Mouse (Mus musculus) inflammation-experienced regulatory T-cells, adult 6 months (primary cell): ENCODE data around the gene Otop1. TPM values are rescaled to one million over a fixed set of nuclear protein-coding genes. Genes with fewer than 3 reads are reported as not detected.

Experiments
- ATAC-seq: one replicate; pipeline ENCODE4 v1.8.0; 2017
- polyA plus RNA-seq, 3 experiments: library from polyadenylated mRNA; unstranded; fragments of 100-300 nt; shearing (Covaris generic); gene quantifications; one replicate each; pipeline ENCODE4 v1.2.1; 2017

The Otop1 gene
- not detected for polyA plus RNA-seq

DNA sequence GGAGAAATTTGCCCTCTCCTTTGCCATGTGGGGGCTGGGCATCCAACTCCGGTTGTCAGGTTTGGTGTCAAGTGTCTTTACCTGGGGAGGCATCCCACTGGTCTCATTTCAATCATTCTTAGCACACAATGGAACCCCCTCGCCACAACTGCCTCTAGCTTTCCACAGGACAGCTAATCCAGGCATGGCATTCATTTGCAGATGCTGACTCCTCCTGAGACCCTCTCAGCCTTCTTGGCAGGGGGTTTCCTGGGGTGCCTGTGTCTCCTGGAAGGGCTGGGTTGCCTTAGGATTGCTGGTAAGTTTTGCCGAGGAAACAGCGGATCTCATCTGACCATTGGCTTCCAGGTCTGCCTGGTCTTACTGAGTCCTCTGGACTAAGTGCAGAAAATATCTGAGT lies at the start of gene Otop1:
Otop1 (plus strand) TSS at position 202 of the 400 bp plus-strand sequence.
- ATAC-seq, result no peak

DNA sequence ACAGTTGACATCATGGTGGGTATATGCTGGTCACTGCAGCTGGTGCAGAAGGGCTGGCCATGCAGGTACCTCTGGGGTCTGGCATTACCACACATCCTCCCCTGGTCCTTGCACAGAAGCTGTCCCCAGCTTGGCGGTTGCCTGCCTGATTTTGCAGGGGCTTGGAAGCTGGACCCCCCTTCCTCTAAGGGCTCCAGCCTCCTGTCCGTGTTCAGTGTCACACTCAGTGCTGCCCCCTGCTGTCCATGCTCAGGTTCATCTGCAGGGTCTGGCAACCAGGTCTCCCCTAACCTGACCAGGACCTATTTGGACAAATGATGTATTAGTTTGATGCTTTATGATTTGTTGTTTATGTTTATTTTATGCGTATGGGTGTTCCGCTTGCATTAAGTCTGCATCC lies 40.4 kb upstream of the Otop1 start:
- ATAC-seq, result no peak

DNA sequence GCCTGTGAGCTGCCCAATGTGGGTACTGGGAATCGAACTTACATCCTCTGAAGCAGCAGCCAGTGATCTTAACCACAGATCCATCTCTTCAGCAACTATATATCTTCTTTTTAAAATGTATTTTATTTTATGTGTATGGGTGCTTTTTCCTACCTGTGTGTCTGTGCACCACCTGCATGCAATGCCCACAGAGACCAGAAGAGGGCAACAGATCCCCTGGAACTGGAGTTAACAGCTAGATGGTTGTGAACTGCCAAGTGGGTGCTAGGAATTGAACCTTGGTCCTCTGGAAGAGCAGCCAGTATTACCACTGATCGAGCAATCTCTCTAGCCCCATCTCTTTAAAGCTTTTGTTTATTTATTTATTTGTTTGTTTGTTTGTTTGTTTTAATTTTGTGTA lies 39.1 kb upstream of the Otop1 start:
- ATAC-seq, result no peak

DNA sequence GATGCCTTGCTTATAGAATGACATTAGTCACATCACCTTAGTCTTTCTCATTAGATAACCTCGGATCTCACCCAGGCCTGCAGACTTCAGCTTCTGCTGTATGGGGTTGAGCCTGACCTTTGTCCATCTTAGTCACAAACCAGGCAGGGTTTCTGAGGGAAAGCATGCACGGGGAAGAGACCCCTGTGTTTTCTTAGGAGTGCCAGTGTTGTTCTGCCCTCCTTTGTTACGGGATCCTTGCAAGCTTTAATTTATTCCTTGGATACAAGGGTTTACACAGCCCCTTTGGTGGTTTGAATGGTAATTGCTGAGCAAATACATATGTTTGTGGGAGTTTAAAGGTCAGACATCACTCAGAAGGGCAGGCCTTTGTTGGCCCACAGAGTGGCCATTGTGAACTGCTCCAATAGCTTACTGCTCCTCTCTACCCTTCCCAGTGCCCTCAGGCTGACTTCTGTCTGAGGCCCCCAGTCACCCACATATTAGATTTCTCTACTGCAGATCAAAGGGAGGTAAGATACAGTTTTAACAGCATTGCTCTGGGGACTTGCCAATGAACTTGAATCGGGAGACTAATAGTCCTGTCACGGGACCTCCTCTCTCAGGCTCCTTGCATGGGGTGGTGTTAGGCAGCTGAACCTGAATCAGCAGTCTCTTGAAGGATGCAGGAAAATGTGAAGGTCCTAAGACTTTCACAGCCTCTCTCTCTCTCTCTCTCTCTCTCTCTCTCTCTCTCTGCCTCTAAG lies 34.9 kb upstream of the Otop1 start:
- no peak for ATAC-seq

DNA sequence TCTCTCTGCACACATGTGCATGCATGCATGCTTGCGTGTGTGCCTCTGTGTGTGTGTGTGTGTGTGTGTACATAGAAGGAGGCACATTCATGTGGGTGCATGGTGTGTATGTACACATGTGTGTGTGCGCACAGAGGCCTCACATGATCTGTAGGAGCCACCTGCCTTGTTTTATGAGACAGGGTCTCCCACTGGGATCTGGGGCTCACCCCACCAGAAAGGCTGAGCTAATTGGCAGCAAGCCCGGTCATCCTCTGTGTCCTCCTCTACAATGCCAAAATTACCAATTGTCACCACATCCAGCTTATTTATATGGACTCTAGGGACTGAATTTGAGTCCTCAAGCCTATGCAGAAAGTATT lies 34.3 kb upstream of the Otop1 start:
- no peak for ATAC-seq

DNA sequence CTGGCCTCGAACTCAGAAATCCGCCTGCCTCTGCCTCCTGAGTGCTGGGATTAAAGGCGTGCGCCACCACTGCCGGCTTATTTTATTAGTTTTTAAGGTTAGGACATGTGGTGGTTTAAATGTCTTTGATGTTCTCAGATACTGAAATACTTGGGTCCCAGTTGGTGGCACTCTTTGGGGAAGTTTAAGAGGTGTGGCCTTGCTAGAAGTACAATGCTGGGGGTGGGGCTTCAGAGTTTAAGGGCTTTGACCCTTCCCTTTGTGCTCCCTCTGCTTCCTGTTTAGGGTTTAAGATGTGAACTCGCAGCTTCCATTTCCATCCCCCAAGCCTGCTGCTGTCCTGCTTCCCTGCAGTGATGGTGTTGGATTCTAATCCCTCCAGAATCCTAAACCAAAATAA lies 33.8 kb upstream of the Otop1 start:
- no peak for ATAC-seq

DNA sequence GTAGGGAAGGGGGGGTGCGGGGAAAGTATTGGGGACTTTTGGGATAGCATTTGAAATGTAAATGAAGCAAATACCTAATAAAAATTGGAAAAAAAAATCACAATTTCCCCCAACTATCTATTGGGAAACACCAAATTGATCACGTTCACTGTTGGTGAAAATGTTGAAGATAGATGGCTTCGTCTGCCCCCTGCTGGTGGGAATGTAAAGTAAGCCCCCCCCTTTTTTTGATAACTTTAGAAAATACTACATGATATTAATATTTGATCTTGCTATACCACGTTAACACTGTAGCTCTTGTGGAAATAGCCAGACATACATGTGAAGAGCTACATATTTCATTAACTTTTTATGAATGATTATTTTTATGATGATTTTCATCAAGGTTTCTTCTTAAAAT lies 20.6 kb upstream of the Otop1 start:
- ATAC-seq, result no peak

DNA sequence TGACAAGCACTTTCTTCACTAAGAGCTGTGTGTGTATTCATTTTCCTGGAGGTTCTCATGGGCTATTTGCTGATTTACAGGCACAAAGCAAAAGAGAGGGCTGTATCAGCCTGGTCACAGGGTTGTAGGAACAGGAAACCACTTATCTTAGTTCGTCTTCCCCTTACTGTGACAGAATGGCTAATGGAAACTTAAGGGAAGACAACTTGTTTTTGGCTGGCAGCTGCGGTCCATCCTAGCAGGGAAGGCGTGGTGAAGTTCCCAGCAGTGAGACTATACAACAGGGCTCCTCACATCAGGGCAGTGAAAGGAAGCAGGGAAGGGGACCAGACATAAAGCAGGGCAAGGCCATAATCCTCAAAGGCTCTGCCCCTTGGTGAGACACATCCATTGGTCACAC lies 20.1 kb upstream of the Otop1 start:
- no peak for ATAC-seq

DNA sequence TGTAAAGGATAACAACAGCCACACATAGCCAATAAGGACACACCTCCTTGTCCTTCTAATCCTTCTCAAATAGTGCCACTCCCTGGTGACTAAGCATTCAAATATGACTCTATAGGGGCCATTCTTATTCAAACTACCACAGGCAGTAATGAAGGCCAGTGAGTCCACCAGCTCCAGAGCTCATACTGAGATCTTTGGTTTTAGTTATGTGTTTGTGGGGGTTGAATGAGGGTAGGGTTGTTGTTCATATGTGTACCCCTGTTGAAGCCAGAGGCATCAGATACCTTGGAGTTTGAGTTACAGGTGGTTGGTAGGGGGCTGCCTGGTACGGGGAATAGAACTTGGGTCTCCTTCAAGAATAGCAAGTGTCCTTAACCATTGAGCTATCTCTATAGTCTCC lies 19.2 kb upstream of the Otop1 start:
- no peak for ATAC-seq

DNA sequence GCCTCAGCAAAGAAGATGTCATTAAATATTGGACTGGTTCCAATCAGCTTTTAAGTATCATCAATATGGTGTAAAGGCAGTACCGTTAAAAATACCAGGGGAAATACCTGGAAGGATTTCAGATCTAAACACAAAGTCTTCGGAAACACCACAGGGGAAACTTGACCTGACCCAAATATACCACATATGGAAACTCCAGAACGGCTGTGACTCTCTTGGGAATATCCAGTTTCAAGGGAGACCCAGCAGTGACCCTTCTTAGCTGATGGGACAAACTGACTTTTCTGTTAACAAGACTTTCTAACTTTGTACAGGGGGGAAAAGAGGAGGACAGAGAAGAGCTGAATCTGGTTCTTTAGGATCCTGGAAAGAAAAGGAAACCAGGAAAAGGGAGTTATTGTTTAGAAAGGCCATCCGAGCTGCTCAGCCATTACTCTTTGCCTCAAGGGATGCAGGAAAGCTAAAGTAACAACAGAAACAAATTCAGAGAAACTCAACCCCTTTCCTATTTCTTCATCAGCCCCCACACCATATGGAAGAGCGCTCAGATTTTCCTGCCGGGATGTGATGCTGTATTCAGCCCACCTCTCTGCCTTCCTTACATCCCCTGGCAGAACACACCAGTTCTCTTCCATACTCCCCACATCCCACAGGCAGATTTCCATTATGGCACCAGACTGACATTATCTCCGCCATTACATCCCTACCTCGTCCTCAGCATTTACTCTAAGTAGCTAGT lies 17.6 kb upstream of the Otop1 start:
- ATAC-seq, result no peak

DNA sequence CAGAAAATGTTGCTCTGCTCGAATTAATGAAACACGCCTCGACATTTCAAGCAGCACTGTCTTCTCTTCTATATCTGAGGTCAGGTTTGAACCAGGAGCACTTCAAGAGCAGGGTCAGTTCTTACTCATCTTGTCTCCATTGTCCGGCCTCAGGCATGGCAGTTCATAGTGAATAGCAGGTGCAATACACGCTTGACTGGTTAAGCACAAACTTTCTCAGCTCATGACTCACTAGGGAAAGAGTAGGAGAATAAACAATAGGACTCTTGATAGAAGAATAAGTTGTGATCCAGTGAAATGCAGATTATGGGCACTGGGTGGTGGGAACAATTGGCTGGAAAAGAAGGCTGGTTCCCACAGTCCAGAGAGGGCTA lies 17.0 kb upstream of the Otop1 start:
- no peak for ATAC-seq

DNA sequence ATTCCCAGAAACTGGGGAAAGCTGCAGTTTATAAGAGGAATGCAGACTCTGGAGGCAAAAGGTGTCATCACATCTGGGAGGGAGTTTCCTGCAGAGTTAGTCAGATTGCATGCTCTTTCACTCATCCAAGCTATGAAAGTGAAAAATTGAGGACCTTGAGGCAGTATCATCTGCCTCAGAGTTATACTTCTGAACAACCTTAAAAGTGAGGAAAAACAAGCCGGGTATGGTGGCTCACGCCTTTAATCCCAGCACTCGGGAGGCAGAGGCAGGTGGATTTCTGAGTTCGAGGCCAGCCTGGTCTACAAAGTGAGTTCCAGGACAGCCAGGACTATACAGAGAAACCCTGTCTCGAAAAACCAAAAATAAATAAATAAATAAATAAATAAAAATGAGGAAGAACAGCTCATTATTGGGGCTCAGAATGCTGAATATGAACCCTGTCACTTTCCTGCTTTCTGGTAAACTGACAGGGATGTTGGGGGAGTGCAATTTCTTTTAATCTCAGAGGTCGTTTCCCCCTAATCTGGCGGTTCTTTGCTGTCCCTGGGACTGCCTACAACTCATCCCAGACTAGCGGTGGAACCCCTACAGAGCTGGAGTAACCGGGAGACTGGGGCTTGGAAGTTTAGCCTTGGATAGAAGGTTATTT lies 16.2 kb upstream of the Otop1 start:
- ATAC-seq, result peak; percentile 23

DNA sequence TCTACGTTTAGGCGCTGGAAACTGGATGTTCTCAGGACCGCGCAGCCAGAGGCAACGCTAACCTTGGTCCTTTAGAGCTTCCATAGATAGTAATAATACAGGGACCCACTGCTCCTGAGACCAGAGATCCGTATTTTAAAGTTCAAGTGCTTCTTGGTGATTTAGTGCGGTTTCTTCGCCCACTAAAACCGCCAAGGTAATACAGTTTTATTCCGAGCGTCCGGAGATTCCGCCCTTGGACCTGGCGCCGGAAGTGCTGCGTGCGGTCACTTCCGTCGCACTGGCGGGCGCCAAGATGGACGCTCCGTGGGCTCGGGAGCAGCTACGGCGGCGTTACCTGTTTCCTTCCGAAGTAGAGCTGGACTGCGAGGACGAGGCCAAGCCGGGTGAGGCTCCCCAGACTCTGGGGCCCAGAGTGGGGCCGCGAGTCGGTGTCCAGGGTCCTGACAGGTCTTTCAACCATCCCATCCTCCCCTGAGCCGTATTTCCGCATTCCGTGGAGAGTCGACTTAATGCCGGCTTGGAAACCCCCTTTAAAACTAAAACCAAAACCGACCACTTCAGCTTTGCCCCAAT lies 15.6 kb upstream of the Otop1 start, which contains the start of gene Tmem128:
Tmem128 (plus strand) TSS at position 79 of the 576 bp plus-strand sequence.
- peak; percentile 85 for ATAC-seq

DNA sequence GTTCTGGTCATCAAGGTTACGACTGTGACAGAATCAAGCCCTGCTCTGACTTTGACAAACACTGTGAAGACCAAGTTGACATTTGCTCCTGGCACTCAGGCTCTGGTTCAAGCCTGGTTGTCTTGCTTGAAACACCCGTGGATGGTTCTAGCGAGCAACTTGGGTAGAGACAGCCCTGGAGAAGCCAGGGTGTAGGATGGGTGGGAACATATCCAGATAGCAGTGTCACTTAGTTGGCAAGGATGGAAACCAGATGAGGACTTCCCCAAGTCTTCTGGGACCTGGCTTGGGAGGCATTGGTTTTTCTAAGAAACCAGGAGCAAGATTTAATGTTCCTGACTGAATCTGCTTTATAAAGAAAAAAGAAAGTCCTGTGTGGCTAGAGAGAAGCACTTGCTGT lies 4.8 kb upstream of the Otop1 start:
- no peak for ATAC-seq

DNA sequence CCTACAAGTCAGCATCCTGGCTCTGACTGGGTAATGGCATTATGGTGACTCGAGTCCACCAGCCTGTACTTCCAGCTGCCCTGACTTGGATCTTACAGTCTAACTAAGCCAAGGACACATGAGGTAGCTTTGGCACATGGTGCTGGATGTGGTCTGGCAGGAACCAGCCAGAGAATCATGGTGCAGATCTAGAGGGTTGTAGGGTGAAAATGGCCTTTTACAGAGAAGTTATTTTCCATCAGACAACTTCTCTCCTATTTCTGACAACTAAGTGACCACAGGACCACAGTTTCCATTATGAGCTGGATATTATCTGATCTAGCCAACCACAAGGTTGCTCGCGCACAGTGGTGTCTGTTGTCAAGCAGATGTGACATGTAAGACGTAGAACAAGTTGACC lies 1.9 kb upstream of the Otop1 start:
- peak; percentile 21 for ATAC-seq

DNA sequence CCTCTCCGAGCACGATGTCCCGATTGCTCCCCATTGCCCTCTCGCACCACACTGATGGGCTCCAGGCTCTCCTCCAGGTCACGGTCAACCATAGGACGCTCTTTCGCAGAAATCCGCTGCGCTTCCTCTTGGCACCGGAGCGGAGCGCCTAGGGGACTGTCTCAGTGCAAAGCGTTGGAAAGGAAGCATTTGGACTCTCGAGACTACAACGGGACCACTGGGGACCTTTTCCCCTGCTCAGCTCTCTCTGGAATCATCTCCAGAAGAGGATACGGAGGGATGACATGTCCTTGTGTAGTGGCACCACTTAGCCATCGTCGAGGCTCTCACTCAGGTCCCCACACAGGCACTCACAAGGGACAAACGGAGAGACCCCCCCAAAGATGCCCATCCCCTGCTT lies 679 bp downstream of the Otop1 start:
- no peak for ATAC-seq

DNA sequence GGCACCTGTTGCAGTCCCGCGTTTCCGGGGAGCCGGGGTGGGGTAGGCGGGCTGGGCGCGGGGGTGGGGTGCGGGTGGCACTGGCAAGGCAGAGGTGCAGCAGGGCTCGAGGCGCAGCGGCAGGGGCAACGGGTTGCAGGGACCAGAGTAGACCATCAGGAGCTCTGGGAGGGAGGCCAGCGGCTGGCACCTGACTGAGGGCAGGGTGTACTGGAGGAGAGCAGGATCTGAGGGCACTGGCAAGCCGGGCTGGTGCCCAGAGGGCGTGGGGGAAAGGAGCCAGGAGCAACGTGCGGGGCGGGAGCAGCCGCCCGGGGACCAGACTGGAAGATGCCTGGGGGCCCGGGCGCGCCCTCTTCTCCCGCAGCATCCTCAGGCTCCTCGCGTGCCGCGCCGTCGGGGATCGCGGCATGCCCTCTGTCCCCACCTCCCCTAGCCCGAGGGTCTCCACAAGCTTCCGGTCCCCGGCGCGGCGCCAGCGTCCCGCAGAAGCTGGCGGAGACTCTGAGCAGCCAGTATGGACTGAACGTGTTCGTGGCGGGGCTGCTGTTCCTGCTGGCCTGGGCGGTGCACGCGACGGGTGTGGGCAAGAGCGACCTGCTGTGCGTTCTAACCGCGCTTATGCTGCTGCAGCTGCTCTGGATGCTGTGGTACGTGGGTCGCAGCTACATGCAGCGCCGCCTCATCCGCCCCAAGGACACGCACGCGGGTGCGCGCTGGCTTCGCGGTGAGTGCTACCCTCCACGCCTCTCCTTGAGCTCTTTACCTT lies 1.5 kb downstream of the Otop1 start:
- ATAC-seq, result no peak

DNA sequence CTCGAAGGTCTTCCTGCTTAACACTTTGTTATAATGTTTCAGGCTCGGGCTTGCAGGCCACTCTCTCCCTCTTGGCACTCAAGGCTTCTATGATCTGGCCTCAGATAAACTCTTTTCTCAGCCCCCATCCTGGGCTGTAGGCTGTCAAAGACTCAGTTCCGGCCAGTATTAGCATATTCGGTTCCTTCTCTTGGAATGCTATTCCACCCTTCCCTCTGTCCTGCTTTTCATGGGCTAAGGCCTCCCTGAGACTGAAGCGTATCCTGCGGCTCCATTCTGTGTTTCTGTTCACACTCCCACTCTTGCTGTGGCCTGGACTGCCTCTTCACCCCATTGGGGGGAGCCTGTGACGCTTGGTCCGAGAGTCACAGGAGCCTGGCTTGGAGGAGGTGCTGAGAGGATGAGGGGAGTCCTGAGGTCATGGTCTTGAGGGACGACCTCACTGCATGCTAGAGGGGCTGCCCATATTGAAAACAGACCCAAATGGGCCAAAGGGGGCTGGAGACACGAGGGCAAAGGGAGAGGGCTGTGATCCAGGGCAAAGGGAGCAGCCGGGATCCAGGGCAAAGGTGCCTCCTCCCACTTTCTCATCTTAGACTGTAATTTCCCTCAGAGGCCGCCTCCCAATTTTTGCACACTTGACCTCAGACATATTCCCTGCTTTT lies 2.3 kb downstream of the Otop1 start:
- ATAC-seq, result no peak

DNA sequence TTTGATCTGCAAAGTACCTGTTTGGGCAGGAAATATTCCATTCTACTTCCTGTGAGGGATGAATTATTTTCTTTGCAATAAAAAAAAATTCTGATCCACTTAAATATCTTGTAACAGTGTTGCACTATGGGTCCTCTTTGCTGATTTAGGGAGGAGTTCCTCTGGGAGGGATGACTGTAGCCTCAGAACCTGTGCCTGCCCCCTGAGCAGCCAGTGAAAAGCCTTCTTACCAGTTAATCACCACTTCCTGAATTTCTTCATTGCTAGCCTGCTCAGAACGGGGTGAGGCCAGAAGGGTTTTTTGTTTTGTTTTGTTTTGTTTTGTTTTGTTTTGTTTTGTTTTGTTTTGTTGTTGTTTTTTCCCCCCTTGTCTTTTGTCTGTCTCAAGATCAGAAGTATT lies 4.3 kb downstream of the Otop1 start:
- ATAC-seq, result no peak

DNA sequence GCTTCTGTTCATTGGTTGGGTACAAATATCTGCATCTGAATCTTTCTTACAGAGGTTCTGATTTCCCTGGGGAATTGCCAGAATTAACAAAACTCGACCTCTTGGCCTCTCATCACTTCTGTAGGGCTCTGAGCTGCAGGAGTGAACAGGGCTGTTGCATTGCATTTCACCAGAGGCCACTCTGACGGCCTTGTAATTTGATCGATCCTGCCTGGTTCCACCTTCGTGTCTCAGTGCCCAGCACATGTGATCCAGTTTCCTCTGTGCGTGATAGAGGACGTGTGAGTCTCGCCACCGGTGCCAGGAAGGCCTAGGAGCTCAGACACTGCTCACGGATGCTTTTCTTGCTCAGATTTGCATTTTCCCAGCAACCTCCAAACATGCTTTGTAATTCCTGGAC lies 10.0 kb downstream of the Otop1 start:
- no peak for ATAC-seq

DNA sequence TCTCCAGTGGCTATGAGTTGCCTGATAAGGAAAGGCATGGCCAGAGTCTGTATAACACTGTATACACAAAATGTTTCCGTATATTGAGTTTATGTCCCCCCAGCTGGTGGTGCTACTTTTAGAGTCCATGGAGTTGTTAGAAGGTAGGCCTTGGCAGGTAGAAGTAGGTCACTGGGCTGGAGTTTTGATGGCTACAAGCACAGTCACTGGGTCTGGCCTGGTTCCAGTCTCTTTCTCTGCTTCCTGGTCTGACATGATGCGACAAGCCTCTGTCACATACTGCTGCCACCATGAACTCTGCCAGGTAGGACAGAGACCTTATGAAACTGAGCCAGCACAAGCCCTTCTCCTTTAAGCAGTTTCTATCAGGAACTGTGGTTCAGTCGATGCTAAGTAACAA lies 12.7 kb downstream of the Otop1 start:
- no peak for ATAC-seq

DNA sequence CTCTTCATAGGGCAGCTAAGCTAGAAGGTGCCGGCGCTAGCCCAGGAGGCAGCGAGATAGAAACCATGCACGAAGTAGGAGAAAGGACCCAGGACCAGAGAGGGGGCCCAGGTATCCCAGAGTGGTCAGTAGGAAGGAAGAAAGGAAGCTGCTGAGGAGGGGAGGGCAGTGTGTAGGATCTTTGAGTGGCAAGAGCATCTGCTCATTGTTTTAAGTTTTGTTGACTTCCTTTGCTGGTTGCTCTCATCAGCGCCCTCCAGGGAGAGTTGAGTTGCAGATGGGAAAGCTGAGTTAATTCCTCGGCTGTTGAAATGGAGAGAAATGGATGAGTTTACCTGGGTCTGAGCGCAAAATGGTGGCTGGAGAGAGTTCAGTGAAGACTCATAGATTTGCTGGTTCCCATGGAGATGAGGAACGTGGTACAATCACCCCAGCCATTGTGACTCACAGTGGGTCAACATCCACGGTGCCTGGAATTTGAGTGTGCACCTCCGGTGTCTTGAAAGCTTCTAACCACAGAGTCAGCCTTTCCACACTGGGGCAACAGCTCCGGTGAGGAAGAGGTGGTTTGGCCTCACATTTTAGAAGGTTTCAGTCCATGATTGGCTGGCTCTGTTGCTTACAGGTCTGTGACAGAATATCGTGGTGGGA lies 26.1 kb downstream of the Otop1 start:
- ATAC-seq, result no peak
